28 mouse cellular contexts compared by ENCODE assay signal in the genomic region with DNA sequence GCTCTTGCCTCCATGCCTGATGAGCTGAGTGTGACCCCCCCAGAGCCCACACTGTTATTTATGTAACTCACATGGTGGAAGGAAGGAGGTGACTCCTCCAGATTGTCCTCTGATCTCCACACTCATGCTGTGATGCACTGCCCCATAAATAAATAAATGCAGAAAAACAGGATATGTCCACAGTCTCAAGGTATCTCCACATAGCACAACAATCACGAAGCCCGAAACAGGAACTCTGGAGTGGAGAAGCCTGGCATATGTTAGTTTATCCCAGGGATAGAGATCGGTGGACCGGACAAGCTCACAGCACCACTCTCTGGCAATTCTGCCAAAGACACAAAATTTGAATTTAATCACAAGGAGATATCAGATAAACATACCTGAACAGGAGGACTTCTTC. TPM values are rescaled to one million over a fixed set of nuclear protein-coding genes. Genes with fewer than 3 reads are reported as not detected.
DNase-seq lines count a peak whose midpoint lies in the region; ATAC-seq and TF ChIP-seq lines count a peak whose summit lies in the region.
"Had no signal": no experiment of that assay in that cellular context is flagged by ENCODE, and none has a peak within 500 bp of the region (broad histone marks: within the 10 kb centered on the region; RNA-seq: fewer than 3 reads in every experiment).

No protein-coding gene starts in this region.

- ATAC-seq in kidney, embryonic 15.5 days (replicated peaks; ENCODE audit: low FRiP score) = 0 out of 2 replicates have a peak, but pooled peaks have one; percentile 25
- ATAC-seq in kidney, postnatal 0 days (replicated peaks; ENCODE audit: low FRiP score, low read depth) = no peak
- ATAC-seq: activated CD4-positive, CD25-positive, alpha-beta regulatory T cell, adult 4 months; CD4-positive, CD25-positive, alpha-beta regulatory T cell, adult 4 months; forebrain, embryonic 13.5 days; forebrain, embryonic 15.5 days; Patski had no signal

- intact Hi-C loops in heart, postnatal 10 days (cut with DNase I) = no loop called here

- H3K9me3 ChIP-seq in kidney, embryonic 15.5 days (replicated peaks) = no peaks in the 10 kb centered on the region
- no peaks in the 10 kb centered on the region for H3K9me3 ChIP-seq in kidney, postnatal 0 days (replicated peaks; ENCODE audit: low read length)
- H3K9me3 ChIP-seq: embryonic facial prominence, embryonic 10.5 days; embryonic facial prominence, embryonic 12.5 days; forebrain, embryonic 13.5 days; forebrain, embryonic 15.5 days had no signal

- no peak overlapping the region for H3K27ac ChIP-seq in kidney, embryonic 15.5 days
- no peak overlapping the region for H3K27ac ChIP-seq in kidney, adult 2 months (ENCODE audit: insufficient read depth, low read depth, low read length)
- no peak overlapping the region for H3K27ac ChIP-seq in kidney, postnatal 0 days
- H3K27ac ChIP-seq: embryonic facial prominence, embryonic 10.5 days; embryonic facial prominence, embryonic 12.5 days; forebrain, embryonic 13.5 days; forebrain, embryonic 15.5 days had no signal

- H3K36me3 ChIP-seq in kidney, embryonic 15.5 days = no peaks in the 10 kb centered on the region
- H3K36me3 ChIP-seq in kidney, adult 2 months (ENCODE audit: control insufficient read depth, insufficient read depth, low read length) = no peaks in the 10 kb centered on the region
- no peaks in the 10 kb centered on the region for H3K36me3 ChIP-seq in kidney, postnatal 0 days (ENCODE audit: insufficient read depth, low read length)
- H3K36me3 ChIP-seq: embryonic facial prominence, embryonic 10.5 days; embryonic facial prominence, embryonic 12.5 days; forebrain, embryonic 15.5 days; G1E had no signal

- no peak for TF ChIP-seq CTCF in kidney, adult 2 months (conservative IDR thresholded peaks at IDR 0.05; ENCODE audit: insufficient read depth, insufficient read length, low read depth, low read length)
- 0 out of 2 replicates have a peak, but pooled peaks have one; percentile 5 for TF ChIP-seq CTCF in kidney, postnatal 0 days (IDR thresholded peaks at IDR 0.05; ENCODE audit: low read depth)

- no peak overlapping the region for H3K4me2 ChIP-seq in kidney, embryonic 15.5 days
- no peak overlapping the region for H3K4me2 ChIP-seq in kidney, postnatal 0 days (ENCODE audit: low read length)
- H3K4me2 ChIP-seq: embryonic facial prominence, embryonic 12.5 days; forebrain, embryonic 13.5 days; forebrain, embryonic 15.5 days had no signal

- H3K9ac ChIP-seq in kidney, embryonic 15.5 days = no peak overlapping the region
- H3K9ac ChIP-seq in kidney, postnatal 0 days (ENCODE audit: low read depth, low read length) = no peak overlapping the region
- H3K9ac ChIP-seq: embryonic facial prominence, embryonic 12.5 days; forebrain, embryonic 13.5 days; forebrain, embryonic 15.5 days had no signal

- no peak overlapping the region for H3K4me3 ChIP-seq in kidney, embryonic 15.5 days (replicated peaks)
- H3K4me3 ChIP-seq in kidney, adult 2 months (ENCODE audit: insufficient read depth, low read depth, low read length) = no peak overlapping the region
- no peak overlapping the region for H3K4me3 ChIP-seq in kidney, postnatal 0 days (replicated peaks; ENCODE audit: low read depth, low read length)
- H3K4me3 ChIP-seq: embryonic facial prominence, embryonic 10.5 days; embryonic facial prominence, embryonic 12.5 days; forebrain, embryonic 13.5 days; forebrain, embryonic 15.5 days had no signal

- WGBS in kidney, embryonic 15.5 days = 55% methylated on average over 4 of the region's 4 CpGs
- WGBS in kidney, adult 2 months = 58% methylated on average over 4 of the region's 4 CpGs
- WGBS in kidney, postnatal 0 days = 46% methylated on average over 4 of the region's 4 CpGs

- peak; percentile 82 for DNase-seq in heart, adult 11 months
- DNase-seq in heart, postnatal 10 days = no peak
- no peak for DNase-seq in kidney, adult 2 months
- peak; percentile 22 for DNase-seq in kidney, postnatal 0 days (ENCODE audit: low spot score)
- no peak for DNase-seq in kidney, postnatal 14 days
- DNase-seq: adrenal gland, adult 8-10 months; adrenal gland, postnatal 14 days; adrenal gland, postnatal 36 days; B cell, adult 2 months; cerebellum, adult 11-12 months; cerebellum, adult 2 months; cerebellum, adult 9-10 months; cerebellum, postnatal 10 days; cerebellum, postnatal 25 days had no signal

- no peak for TF ChIP-seq POLR2A in kidney, adult 2 months (IDR thresholded peaks at IDR 0.05; ENCODE audit: low read depth, low read length)

- H3K4me1 ChIP-seq in kidney, embryonic 15.5 days = peaks cover 7% of the 10 kb centered on the region
- no peaks in the 10 kb centered on the region for H3K4me1 ChIP-seq in kidney, adult 2 months (ENCODE audit: control insufficient read depth, insufficient read depth, low read length)
- H3K4me1 ChIP-seq in kidney, postnatal 0 days (replicated peaks; ENCODE audit: insufficient read depth, low read length) = no peaks in the 10 kb centered on the region
- H3K4me1 ChIP-seq: embryonic facial prominence, embryonic 10.5 days; embryonic facial prominence, embryonic 12.5 days; forebrain, embryonic 13.5 days; forebrain, embryonic 15.5 days had no signal

- no peaks in the 10 kb centered on the region for H3K27me3 ChIP-seq in kidney, embryonic 15.5 days
- H3K27me3 ChIP-seq in kidney, adult 2 months (replicated peaks; ENCODE audit: control insufficient read depth, insufficient read depth, low read length) = no peaks in the 10 kb centered on the region
- H3K27me3 ChIP-seq in kidney, postnatal 0 days (ENCODE audit: insufficient read depth, low read length) = no peaks in the 10 kb centered on the region
- H3K27me3 ChIP-seq: CH12.LX; embryonic facial prominence, embryonic 12.5 days; forebrain, embryonic 13.5 days; forebrain, embryonic 15.5 days; Patski had no signal

RNA-seq across cellular contexts. Expression of gene I0C0044D17Rik, which starts 30.3 kb away (rescaled TPM):
- not detected for total RNA-seq in heart, postnatal 10 days (2021)
- not detected in 2 replicates for polyA plus RNA-seq in kidney, embryonic 15.5 days (2015; fragmentation: Nextera tagmentation; extraction: Ambion mirVana)
- not detected in 2 replicates for polyA plus RNA-seq in kidney, adult 2 months (2012; rRNA removed)
- polyA plus RNA-seq in kidney, postnatal 0 days (2015; fragmentation: Nextera tagmentation; extraction: Ambion mirVana) = not detected in 2 replicates
- total RNA-seq: adrenal gland, adult 18-20 months; adrenal gland, adult 8-10 months; adrenal gland, postnatal 14 days; adrenal gland, postnatal 36 days; CH12.LX; G1E had no signal
- polyA plus RNA-seq: activated CD4-positive, CD25-positive, alpha-beta regulatory T cell, adult 4 months; CD4-positive, CD25-positive, alpha-beta regulatory T cell, adult 4 months; cerebellum, adult 2 months; cortical plate, adult 2 months; embryonic facial prominence, embryonic 10.5 days; embryonic facial prominence, embryonic 12.5 days; embryonic facial prominence, embryonic 14.5 days; forebrain, embryonic 11.5 days; forebrain, embryonic 13.5 days; forebrain, embryonic 15.5 days; G1E; Patski had no signal

RNA-seq across cellular contexts. Expression of gene Kank4, which starts 36.6 kb away (rescaled TPM):
- total RNA-seq in heart, postnatal 10 days (2021) = 1 to 10 TPM; 1.6 to 1.9 TPM
- polyA plus RNA-seq in kidney, embryonic 15.5 days (2015; fragmentation: Nextera tagmentation; extraction: Ambion mirVana) = 2.0 and 2.1 TPM in 2 replicates
- 3.2 and 3.5 TPM in 2 replicates for polyA plus RNA-seq in kidney, adult 2 months (2012; rRNA removed)
- polyA plus RNA-seq in kidney, postnatal 0 days (2015; fragmentation: Nextera tagmentation; extraction: Ambion mirVana) = 2.3 and 2.7 TPM in 2 replicates
- total RNA-seq: CH12.LX had no signal
- polyA plus RNA-seq: activated CD4-positive, CD25-positive, alpha-beta regulatory T cell, adult 4 months; CD4-positive, CD25-positive, alpha-beta regulatory T cell, adult 4 months; G1E; Patski had no signal

Comparison
In these comparisons a context has a peak if more than half of its experiments do, and no peak if none do; other contexts are left out.
1. DNase-seq: peak in heart, adult 11 months (single experiment) and kidney, postnatal 0 days (single experiment); none in heart, postnatal 10 days (0 of 2), kidney, adult 2 months (single experiment) and kidney, postnatal 14 days (single experiment).